Mouse (Mus musculus) c-Kit-positive CD71-positive TER-119-negative erythroid progenitor cells, embryonic 14.5 days (primary cell): ENCODE measurements around the gene Gm32687.
"Not testable (repeated sequence)": the region's sequence is repeated elsewhere in the genome, so short reads cannot be mapped to it uniquely, and the experiment has no call there.

Experiments used
- DNase-seq: peaks from one replicate; pipeline ENCODE4 v3.0.0-alpha.2; 2013; ENCODE audit warnings: low read depth

The Gm32687 gene

GRCm38 (mm10) chr10:81863409-81864407, at the start of gene Gm32687:
Gene Gm32687, plus strand, starts transcription at chr10:81863934.
- not testable (repeated sequence) for DNase-seq

DNA sequence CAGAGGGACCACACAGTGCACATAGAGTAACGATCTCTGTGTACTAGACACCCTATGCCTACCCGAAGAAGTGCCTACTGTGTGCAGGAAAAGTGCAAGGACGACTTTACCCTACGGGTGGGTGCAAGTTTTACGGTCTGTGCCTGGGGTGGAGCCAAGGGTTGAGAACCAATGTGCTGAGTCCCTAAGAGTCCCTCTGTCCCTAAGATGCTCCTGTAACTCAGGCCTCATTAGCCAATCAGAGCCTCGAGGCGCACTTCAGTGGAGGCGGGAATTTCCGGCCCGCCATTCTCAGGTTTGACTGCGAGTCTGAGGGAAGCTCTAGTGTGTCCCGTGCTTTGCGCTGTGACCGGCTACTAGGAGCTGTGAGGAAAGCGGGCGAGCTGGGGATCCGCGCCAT, 17.5 kb upstream of the Gm32687 start:
- DNase-seq, result not testable (repeated sequence)

DNA sequence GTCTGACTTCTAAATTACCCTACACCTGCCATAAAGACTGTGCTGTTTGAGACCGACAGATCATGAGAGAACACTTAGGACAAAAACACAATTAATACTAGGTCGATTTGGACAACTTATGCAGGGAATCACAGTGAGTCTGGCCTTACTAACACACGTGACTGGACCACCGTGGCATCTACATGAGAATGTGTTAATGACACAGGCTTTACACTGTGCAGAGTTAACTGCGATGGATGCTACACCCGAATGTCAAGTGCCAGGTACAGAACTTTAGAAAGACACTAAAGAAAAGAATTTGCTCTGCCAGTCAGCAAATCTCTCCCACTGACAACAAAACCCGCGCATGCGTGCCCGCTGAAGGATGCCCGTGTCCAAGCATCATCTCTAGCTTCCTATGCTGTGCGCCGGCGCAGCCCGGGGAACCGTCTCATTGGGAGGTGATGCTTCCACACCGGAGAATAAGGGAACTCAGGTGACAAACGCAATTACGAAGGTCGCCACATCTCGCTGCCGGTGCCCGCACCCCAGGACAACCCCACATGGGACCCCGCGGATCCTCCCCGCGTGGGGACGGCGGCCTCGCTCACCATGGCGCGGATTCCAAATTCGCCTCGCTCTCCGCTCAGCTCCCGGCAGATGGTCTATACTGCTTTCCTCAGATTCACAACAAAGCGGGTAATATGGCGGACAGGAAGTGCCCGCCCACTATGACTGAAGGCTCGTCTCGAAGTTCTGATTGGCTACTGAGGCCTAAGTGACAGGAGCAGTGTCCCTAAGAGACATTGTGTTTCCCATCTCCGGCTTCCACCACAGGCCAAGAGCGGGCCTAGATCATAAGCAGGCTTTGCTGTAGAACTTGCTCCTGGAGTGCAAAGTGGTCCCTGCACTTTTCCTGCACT, 66.4 kb downstream of the Gm32687 start, which contains the start of gene Zfp781:
TSS of gene Zfp781 (minus strand) at position 639 of the 902 bp plus-strand sequence.
- not testable (repeated sequence) for DNase-seq
